Mouse (Mus musculus) heart, embryonic 15.5 days (tissue): Measurements from ENCODE around the gene Asxl1. TPM values are rescaled to one million over a fixed set of nuclear protein-coding genes. Genes with fewer than 3 reads are reported as not detected.

Experiments
- ATAC-seq: fragments of 200-750 bp; cut with Nextera tagmentation; replicated peaks from 2 replicates; pipeline ENCODE4 v1.8.0; 2017; ENCODE audit warnings: low read depth, moderate TSS enrichment; ENCODE audit not compliant: insufficient number of reproducible peaks, insufficient read depth, low FRiP score
- H3K27ac ChIP-seq: fragments of 300-500 bp; sonication (generic); 2 replicates; pipeline ENCODE4 v1.5.1; 2015; ENCODE audit warnings: mild to moderate bottlenecking, inconsistent platforms
- H3K27me3 ChIP-seq: fragments of 300-500 bp; sonication (generic); 2 replicates; pipeline ENCODE4 v1.6.1; 2015; ENCODE audit warnings: inconsistent platforms
- H3K36me3 ChIP-seq: fragments of 300-500 bp; sonication (generic); 2 replicates; pipeline ENCODE4 v1.6.1; 2015; ENCODE audit warnings: mild to moderate bottlenecking, inconsistent platforms
- H3K4me1 ChIP-seq: fragments of 300-500 bp; sonication (generic); replicated peaks from 2 replicates; pipeline ENCODE4 v1.6.1; 2015; ENCODE audit warnings: inconsistent platforms
- H3K4me2 ChIP-seq: fragments of 300-500 bp; sonication (generic); 2 replicates; pipeline ENCODE4 v1.6.1; 2015; ENCODE audit warnings: inconsistent platforms, mild to moderate bottlenecking, moderate library complexity
- H3K4me3 ChIP-seq: fragments of 300-500 bp; sonication (generic); 2 replicates; pipeline ENCODE4 v1.5.1; 2015; ENCODE audit warnings: mild to moderate bottlenecking, inconsistent platforms
- H3K9ac ChIP-seq: fragments of 300-500 bp; sonication (generic); 2 replicates; pipeline ENCODE4 v1.6.1; 2015; ENCODE audit warnings: mild to moderate bottlenecking, inconsistent platforms
- H3K9me3 ChIP-seq: fragments of 300-500 bp; sonication (generic); replicated peaks from 2 replicates; pipeline ENCODE4 v1.6.1; 2016; ENCODE audit warnings: inconsistent platforms
- WGBS: fragments of 180-500 bp; shearing (Covaris S2); methylation state at CpG from one replicate; pipeline ENCODE4 v1.1.7; 2015; ENCODE audit warnings: mixed read lengths; 5-methylcytosine and 5-hydroxymethylcytosine counted together
- polyA plus RNA-seq: library from polyadenylated mRNA; unstranded; fragments of >200 nt; fragmentation: Nextera tagmentation; extraction: Ambion mirVana; gene quantifications from 2 replicates; pipeline ENCODE4 v1.2.1, GENCODE M21; 2015

Asxl1 gene
- polyA plus RNA-seq, 1 experiment from 2014 or later: 9.8 TPM

- Histone ChIP-seq H3K4me2 (peak overlapping the region; percentile 96), H3K4me1 (peaks cover 44% of the 10 kb centered on the region), H3K27me3 (no peaks in the 10 kb centered on the region), H3K9ac (peak overlapping the region; percentile 93), H3K36me3 (no peaks in the 10 kb centered on the region), H3K4me3 (peak overlapping the region; percentile 98), H3K9me3 (no peaks in the 10 kb centered on the region), H3K27ac (peak overlapping the region; percentile 96)
- peak; percentile 72 for ATAC-seq
- WGBS: under 1% methylated on average over 44 of the region's 64 CpGs
Measured at GRCm38 (mm10) chr2:153444254-153445136, 98.9 kb downstream of the Asxl1 start.

DNA sequence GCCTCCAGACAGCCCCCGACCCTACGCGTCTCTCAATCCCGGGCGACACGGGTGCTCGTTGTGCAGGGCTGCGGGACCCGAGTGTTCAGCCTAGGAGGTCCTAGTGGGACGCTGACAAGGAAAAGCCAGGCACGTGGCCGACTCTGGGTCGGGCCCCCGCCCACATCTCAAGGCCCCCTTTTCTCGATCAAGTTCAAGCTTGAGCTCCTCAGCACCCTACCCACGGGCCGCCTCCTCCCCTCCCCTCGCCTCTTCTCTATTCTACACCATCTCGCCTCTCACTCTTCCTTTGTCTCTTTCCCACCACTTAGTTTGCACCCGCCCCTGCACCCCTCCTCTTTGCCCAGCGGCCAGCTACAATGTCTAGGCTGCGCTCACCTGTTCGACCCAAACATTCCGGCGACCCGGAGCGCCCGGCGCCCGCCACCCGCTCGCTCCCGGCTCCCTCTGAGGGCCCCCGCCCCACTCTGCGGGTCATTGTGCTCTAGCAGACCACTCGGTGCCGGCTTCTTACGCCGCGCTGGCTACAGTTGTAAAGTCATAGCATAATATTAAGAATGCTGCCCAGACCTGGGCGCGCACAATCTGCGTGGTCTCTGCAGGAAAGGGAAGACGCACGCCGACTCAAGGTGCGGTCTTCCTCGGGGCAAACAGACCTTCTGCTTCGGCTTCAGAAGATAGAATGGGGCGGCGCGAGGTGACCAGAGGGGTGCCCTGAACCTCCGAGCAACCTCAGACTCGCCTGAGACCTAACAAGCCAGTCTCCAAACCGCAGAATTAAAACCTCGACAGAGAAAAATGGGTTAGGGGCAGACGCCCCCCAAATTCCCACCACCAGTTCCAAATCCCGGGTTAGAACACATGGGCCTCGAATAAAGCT is 99.7 kb downstream of the Asxl1 start:
- peak overlapping the region; percentile 96 for H3K4me2 ChIP-seq
- H3K9ac ChIP-seq: peak overlapping the region; percentile 69
- H3K27me3 ChIP-seq: no peaks in the 10 kb centered on the region
- WGBS: under 1% methylated on average over 59 of the region's 59 CpGs
- no peaks in the 10 kb centered on the region for H3K36me3 ChIP-seq
- H3K4me1 ChIP-seq: peaks cover 39% of the 10 kb centered on the region
- peak; percentile 27; the same call in 1 of the 2 replicates for ATAC-seq
- peak overlapping the region; percentile 98 for H3K4me3 ChIP-seq
- H3K27ac ChIP-seq: peak overlapping the region; percentile 96
- H3K9me3 ChIP-seq: no peaks in the 10 kb centered on the region

DNA sequence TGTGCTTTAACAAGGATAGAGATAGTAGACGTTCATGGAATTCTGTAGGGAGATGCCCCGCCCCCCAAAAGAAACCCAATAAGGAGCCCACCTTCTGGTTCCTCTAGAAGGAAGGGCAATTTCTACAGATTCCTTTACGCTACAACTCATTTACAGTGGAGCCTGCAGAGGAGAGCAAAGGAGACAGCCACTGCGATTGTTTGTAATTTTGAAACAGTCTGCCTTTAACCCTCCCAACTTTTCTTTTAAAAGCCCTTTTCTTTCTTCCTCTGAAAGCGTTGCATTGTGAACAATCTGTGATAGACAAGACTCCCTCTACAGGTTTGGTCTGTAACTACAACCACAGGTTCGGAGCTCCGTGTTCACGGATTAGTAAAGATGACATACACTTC is 100.4 kb downstream of the Asxl1 start:
- 0% methylated on average over 8 of the region's 8 CpGs for whole genome bisulfite sequencing
- Histone ChIP-seq H3K4me2 (peak overlapping the region; percentile 96), H3K9ac (peak overlapping the region; percentile 69), H3K36me3 (no peaks in the 10 kb centered on the region), H3K4me1 (peaks cover 33% of the 10 kb centered on the region), H3K4me3 (peak overlapping the region; percentile 98), H3K27me3 (no peaks in the 10 kb centered on the region), H3K9me3 (no peaks in the 10 kb centered on the region), H3K27ac (peak overlapping the region; percentile 96; the same call in 1 of the 2 replicates)
- no peak for ATAC-seq

DNA sequence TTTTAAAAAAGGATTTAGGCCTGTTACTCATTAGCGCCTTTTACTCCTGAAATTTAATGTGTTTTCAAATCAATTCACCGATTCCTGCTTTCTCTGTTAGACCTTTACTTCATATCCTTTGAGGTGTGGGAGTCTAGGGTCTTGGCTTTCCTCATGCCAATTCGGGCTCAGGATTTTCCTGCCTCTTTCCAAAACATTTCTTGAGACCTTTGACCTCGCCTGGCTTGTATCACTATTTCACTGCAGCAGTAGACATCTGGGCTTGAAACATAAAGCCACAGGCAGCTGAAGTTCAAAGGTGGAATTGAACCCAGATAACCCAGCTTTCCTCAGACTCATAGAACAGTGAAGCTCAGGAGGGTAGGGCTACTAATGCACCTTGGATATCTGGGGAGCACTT is 100.8 kb downstream of the Asxl1 start:
- Histone ChIP-seq H3K9ac (no peak overlapping the region), H3K4me1 (peaks cover 28% of the 10 kb centered on the region), H3K4me3 (no peak overlapping the region), H3K9me3 (no peaks in the 10 kb centered on the region), H3K36me3 (no peaks in the 10 kb centered on the region), H3K27ac (no peak overlapping the region), H3K4me2 (peak overlapping the region; percentile 96; the same call in 1 of the 2 replicates), H3K27me3 (no peaks in the 10 kb centered on the region)
- no peak for ATAC-seq
- WGBS: 21% methylated on average over 4 of the region's 4 CpGs

GRCm38 (mm10) chr2:153447719-153448118 is 102.1 kb downstream of the Asxl1 start:
- ATAC-seq: no peak
- Histone ChIP-seq H3K27ac (no peak overlapping the region), H3K36me3 (no peaks in the 10 kb centered on the region), H3K9ac (no peak overlapping the region), H3K4me2 (no peak overlapping the region), H3K9me3 (no peaks in the 10 kb centered on the region), H3K4me1 (peaks cover 16% of the 10 kb centered on the region), H3K27me3 (no peaks in the 10 kb centered on the region), H3K4me3 (no peak overlapping the region)
- 84% methylated on average over 3 of the region's 3 CpGs for WGBS

- H3K27ac ChIP-seq: no peak overlapping the region
- ATAC-seq: no peak
- H3K27me3 ChIP-seq: no peaks in the 10 kb centered on the region
- peaks cover 10% of the 10 kb centered on the region for H3K4me1 ChIP-seq
- H3K4me2 ChIP-seq: no peak overlapping the region
- no peaks in the 10 kb centered on the region for H3K9me3 ChIP-seq
- 82% methylated on average over 6 of the region's 6 CpGs for WGBS
- no peak overlapping the region for H3K9ac ChIP-seq
- H3K36me3 ChIP-seq: no peaks in the 10 kb centered on the region
- H3K4me3 ChIP-seq: no peak overlapping the region
Measured at GRCm38 (mm10) chr2:153448519-153448918, 102.9 kb downstream of the Asxl1 start.

Other genes starting within 250 kb of the Asxl1 start
- 1.9 and 3.9 TPM in 2 replicates for gene Hck, start 237.4 kb upstream of the Asxl1 start, polyA plus RNA-seq
- 54.6 and 62.4 TPM in 2 replicates for gene Tm9sf4, start 184.5 kb upstream of the Asxl1 start, polyA plus RNA-seq
- gene Tspyl3, start 120.4 kb upstream of the Asxl1 start, polyA plus RNA-seq: 4.3 and 8.0 TPM in 2 replicates
- 7.6 and 11.6 TPM in 2 replicates for gene Plagl2, start 104.4 kb upstream of the Asxl1 start, polyA plus RNA-seq
- 3.9 and 4.9 TPM in 2 replicates for gene Pofut1, start 104.3 kb upstream of the Asxl1 start, polyA plus RNA-seq
- 3.9 and 5.8 TPM in 2 replicates for gene Kif3b, start 54.4 kb upstream of the Asxl1 start, polyA plus RNA-seq
- not detected in 2 replicates for gene 4930404H24Rik, start 147.0 kb downstream of the Asxl1 start, polyA plus RNA-seq
- gene Nol4l, start 184.1 kb downstream of the Asxl1 start, polyA plus RNA-seq: 6.9 and 10.9 TPM in 2 replicates